Mouse (Mus musculus) 416B (cell line): ENCODE results near the gene Mylk2.

ENCODE experiments used
- DNase-seq: peaks from one replicate; pipeline ENCODE4 v3.0.0; 2011; ENCODE audit warnings: low read depth

The Mylk2 gene

GRCm38 (mm10) chr2:152911031-152911430 lies at the start of gene Mylk2:
Mylk2 (plus strand) TSS chr2:152911352.
- DNase-seq = no peak

- DNase-seq = no peak
These were observed 49.3 kb upstream of the Mylk2 start for GRCm38 (mm10) chr2:152861891-152862290.

GRCm38 (mm10) chr2:152862638-152863037 lies 48.5 kb upstream of the Mylk2 start:
- no peak for DNase-seq

- peak; percentile 35 for DNase-seq
These were observed 47.8 kb upstream of the Mylk2 start for GRCm38 (mm10) chr2:152863346-152863745.

GRCm38 (mm10) chr2:152878239-152878638 lies 32.9 kb upstream of the Mylk2 start:
- DNase-seq = no peak

GRCm38 (mm10) chr2:152880898-152881297 lies 30.3 kb upstream of the Mylk2 start:
- no peak for DNase-seq

GRCm38 (mm10) chr2:152884101-152884645 lies 27.0 kb upstream of the Mylk2 start:
- no peak for DNase-seq

- no peak for DNase-seq
These were observed 23.9 kb upstream of the Mylk2 start for GRCm38 (mm10) chr2:152887230-152887629.

- no peak for DNase-seq
These were observed 22.4 kb upstream of the Mylk2 start for GRCm38 (mm10) chr2:152888774-152889173.

GRCm38 (mm10) chr2:152895834-152896233 lies 15.3 kb upstream of the Mylk2 start:
- DNase-seq = no peak

GRCm38 (mm10) chr2:152896926-152897325 lies 14.2 kb upstream of the Mylk2 start:
- DNase-seq = no peak

- DNase-seq = no peak
These were observed 12.1 kb upstream of the Mylk2 start for GRCm38 (mm10) chr2:152899011-152899410.

- no peak for DNase-seq
These were observed 9.9 kb upstream of the Mylk2 start for GRCm38 (mm10) chr2:152901296-152901695.

GRCm38 (mm10) chr2:152902658-152903057 lies 8.5 kb upstream of the Mylk2 start:
- no peak for DNase-seq

GRCm38 (mm10) chr2:152903586-152903985 lies 7.6 kb upstream of the Mylk2 start:
- DNase-seq = peak; percentile 83

GRCm38 (mm10) chr2:152904127-152904643 lies 7.0 kb upstream of the Mylk2 start:
- DNase-seq = peak; percentile 94

GRCm38 (mm10) chr2:152905036-152905829 lies 5.9 kb upstream of the Mylk2 start:
- no peak for DNase-seq

- DNase-seq = no peak
These were observed 4.7 kb upstream of the Mylk2 start for GRCm38 (mm10) chr2:152906274-152907037.

- DNase-seq = no peak
These were observed 3.8 kb upstream of the Mylk2 start for GRCm38 (mm10) chr2:152907114-152907943.

- no peak for DNase-seq
These were observed 1.3 kb upstream of the Mylk2 start for GRCm38 (mm10) chr2:152909848-152910247.

- no peak for DNase-seq
These were observed 280 bp downstream of the Mylk2 start for GRCm38 (mm10) chr2:152911432-152911831.

- no peak for DNase-seq
These were observed 2.3 kb downstream of the Mylk2 start for GRCm38 (mm10) chr2:152913471-152913870.
